Mouse (Mus musculus): ENCODE results near the gene Arhgap35. TPM values are rescaled to one million over a fixed set of nuclear protein-coding genes. Genes with fewer than 3 reads are reported as not detected.
"Not testable (repeated sequence)": the region's sequence is repeated elsewhere in the genome, so short reads cannot be mapped to it uniquely, and the experiment has no call there.

The Arhgap35 gene
- polyA plus RNA-seq, 1 experiment from 2014 or later = 28.0 TPM

DNA sequence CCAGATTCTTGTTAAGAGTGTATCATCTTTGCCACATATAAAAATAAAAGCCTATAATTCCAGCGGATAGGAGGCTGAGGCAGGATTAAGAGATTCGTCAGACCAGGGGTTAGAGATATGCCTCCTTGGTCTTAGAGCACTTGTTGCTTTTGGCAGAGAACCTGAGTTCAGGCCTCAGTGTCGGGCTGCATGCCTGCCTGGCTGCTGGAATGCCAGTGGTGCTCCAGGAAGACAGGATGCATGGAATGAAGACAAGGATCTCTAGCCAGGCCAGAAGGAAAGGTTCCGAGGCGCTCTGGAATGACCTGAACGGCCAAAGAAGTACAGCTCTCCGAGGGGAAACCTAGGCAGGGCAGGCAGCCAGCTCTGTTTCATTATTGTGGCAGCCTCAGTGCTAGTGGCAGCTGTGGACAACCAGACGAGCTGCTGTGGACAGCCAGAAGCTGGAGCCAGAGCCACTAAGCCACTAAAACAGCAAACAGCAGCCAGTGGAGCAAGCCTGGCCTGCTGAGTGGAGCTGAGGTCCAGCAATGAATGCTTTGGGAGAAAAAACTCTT is 6.4 kb upstream of the Arhgap35 start:
- H3K4me3 ChIP-seq = no peak overlapping the region
- no peaks in the 10 kb centered on the region for H3K9me3 ChIP-seq
- peaks cover 22% of the 10 kb centered on the region for H3K4me1 ChIP-seq (replicated peaks)
- DNase-seq (ENCODE audit: low spot score) = no peak
- WGBS = 78% methylated on average over 8 of the region's 8 CpGs
- peaks cover 16% of the 10 kb centered on the region for H3K27me3 ChIP-seq (ENCODE audit: insufficient read depth, poor library complexity, severe bottlenecking)
- no peak overlapping the region for H3K27ac ChIP-seq
- H3K36me3 ChIP-seq = no peaks in the 10 kb centered on the region

DNA sequence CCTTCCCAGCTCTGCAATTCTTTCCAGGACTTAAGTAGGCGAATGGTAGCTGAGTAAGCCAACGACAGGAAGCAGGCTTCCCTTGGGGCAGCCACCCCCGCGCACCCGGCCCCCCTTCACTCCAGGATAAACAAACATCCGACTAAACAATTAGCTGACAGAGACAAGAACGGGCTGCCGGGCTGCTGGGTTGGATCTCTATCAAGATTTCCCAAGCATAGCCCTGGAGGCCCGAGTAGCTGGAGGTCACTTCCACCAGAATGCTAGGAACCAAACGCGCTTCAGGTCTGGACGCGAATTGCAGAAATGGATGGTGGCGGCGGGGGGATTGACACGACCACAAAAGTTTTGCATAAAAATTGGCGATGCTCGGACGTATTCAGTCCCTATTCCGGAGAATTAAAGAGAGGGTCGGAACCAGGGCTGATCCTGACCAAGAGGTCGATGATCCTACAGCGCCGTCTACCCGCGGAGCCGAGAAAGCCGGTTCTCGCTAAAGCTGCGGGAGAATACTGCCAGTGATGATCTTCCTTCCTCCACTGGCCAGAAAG is 3.9 kb upstream of the Arhgap35 start:
- Histone ChIP-seq H3K4me3 (peak overlapping the region; percentile 42), H3K9me3 (no peaks in the 10 kb centered on the region), H3K4me1 (replicated peaks) (peaks cover 28% of the 10 kb centered on the region), H3K36me3 (no peaks in the 10 kb centered on the region), H3K27me3 (ENCODE audit: insufficient read depth, poor library complexity, severe bottlenecking) (peaks cover 16% of the 10 kb centered on the region), H3K27ac (peak overlapping the region; percentile 40; the same call in 1 of the 2 replicates)
- WGBS = under 1% methylated on average over 30 of the region's 30 CpGs
- DNase-seq (ENCODE audit: low spot score) = peak; percentile 70

DNA sequence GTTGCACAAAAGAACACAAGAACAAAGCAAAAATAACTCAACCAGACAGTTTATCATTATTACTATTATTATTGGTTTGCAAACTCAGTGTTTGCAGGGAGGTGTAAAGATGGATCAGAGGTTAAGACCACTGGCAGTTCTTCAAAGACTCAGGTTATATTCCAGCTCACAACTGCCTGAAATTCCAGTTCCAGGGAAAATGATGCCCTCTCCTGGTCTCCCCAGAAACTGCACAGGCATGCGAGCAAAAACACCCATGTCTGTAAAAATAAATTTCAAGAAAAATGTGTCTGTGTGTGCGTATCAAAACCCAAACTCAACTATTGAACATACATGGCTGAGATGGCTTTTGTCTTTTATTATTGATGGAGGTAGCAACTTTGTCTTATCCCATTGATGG is 2.3 kb upstream of the Arhgap35 start:
- DNase-seq (ENCODE audit: low spot score) = peak; percentile 57
- Histone ChIP-seq H3K4me1 (replicated peaks) (peaks cover 37% of the 10 kb centered on the region), H3K27ac (no peak overlapping the region), H3K9me3 (no peaks in the 10 kb centered on the region), H3K36me3 (0 out of 2 replicates have a peak, but pooled peaks cover 1% of the 10 kb centered on the region), H3K4me3 (no peak overlapping the region), H3K27me3 (ENCODE audit: insufficient read depth, poor library complexity, severe bottlenecking) (peaks cover 16% of the 10 kb centered on the region)
- 26% methylated on average over 2 of the region's 2 CpGs for WGBS

DNA sequence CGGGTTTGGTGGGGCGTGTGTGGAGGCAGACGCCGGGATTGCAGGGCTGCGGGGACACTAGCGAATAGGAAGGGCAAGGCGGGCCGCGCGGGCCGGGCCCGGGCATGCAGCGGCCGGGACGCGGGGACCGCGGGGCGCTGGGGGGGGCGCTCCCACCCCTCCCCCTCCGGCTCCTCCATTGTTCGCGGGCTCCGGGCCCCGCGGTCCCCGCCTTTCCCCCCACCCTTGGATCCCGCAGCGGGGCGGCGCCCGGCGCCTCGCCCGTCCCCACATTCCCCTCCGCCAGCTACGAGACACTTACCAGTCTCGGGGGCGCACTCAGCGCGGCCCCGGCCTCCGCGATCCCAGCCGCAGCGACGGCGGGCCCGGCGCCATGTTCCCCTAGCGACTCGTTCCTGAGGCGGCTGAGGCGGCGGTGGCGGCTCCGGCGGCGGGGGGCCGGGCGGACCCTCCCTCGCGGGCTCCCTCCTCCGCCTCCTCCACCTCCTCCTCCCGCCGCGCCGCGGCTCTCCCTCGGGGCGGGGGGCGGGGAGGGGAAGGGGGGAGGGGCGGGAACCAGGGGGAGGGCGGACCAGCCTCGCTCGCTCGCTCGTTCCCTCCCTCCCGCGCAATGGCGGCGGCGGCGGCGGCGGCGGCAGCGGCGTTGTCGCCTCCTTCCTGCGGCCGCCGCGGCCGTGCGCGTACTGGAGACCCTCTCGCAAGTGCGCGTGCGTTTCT is 464 bp downstream of the Arhgap35 start:
- Histone ChIP-seq H3K4me3 (peak overlapping the region; percentile 94), H3K9me3 (no peaks in the 10 kb centered on the region), H3K27ac (peak overlapping the region; percentile 100), H3K4me1 (replicated peaks) (peaks cover 61% of the 10 kb centered on the region), H3K27me3 (ENCODE audit: insufficient read depth, poor library complexity, severe bottlenecking) (peaks cover 14% of the 10 kb centered on the region), H3K36me3 (0 out of 2 replicates have a peak, but pooled peaks cover 2% of the 10 kb centered on the region)
- peak; percentile 88 for DNase-seq (ENCODE audit: low spot score)
- WGBS = under 1% methylated on average over 76 of the region's 101 CpGs

DNA sequence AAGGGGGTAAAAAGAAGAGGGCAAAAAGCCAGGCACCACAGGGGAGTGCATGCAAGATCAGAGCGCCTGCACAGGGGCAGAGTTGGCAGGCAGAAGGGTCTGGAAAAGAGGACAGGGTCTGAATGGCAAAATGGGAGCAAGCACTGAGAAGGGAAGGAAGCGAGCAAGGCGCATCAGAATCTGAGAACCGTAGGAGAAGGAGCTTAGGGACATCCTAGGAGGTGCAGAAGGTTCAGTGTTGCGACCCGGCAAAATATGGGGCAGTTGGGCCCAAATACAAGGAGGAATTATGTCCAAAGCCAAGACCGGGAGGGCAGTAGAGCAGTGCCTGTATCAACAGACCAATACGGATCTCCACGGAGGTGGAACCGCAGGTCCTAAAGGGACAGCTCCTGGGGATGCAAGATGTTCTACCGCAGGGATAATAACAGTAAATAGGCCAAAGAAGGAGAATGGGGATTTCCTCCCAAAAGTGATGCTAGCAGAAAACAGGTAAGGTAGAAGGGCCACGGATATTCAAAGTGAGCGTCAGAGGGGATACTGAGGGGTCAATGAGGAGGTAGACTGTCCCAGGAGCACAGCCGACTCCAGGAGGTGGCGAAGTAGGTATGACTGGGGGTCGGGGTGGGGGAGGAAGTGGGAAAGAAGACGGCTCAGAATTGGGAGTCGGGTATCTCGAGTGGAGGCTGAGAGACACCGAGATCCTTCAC is 1.2 kb downstream of the Arhgap35 start:
- peaks cover 12% of the 10 kb centered on the region for H3K27me3 ChIP-seq (ENCODE audit: insufficient read depth, poor library complexity, severe bottlenecking)
- peak; percentile 34 for DNase-seq (ENCODE audit: low spot score)
- 1% methylated on average over 20 of the region's 20 CpGs for whole genome bisulfite sequencing
- H3K4me1 ChIP-seq (replicated peaks) = peaks cover 55% of the 10 kb centered on the region
- peak overlapping the region; percentile 94 for H3K4me3 ChIP-seq
- peaks cover 3% of the 10 kb centered on the region; the same call in 1 of the 2 replicates for H3K36me3 ChIP-seq
- H3K27ac ChIP-seq = peak overlapping the region; percentile 100
- no peaks in the 10 kb centered on the region for H3K9me3 ChIP-seq

DNA sequence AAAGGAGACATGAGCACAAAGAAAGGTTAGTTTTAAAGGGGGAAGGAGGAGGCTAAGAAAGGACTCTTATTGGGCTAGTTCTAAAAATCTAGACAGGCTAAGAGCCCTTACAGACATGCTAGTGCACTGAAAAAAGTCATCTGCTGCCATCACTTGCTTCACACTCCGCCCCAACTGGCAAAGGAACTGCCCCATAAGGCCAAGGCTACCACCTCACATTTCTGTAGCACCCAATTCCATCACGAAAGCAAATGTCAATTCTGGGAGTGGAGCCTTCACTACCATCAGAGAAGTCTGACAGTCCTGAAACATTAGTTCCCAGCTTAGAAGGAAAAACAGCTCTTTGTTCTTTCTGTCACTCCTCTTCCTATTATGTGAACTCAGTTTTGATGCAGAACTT is 4.4 kb downstream of the Arhgap35 start:
- Histone ChIP-seq H3K36me3 (peaks cover 26% of the 10 kb centered on the region), H3K4me3 (no peak overlapping the region), H3K9me3 (no peaks in the 10 kb centered on the region), H3K27ac (no peak overlapping the region), H3K27me3 (ENCODE audit: insufficient read depth, poor library complexity, severe bottlenecking) (no peaks in the 10 kb centered on the region), H3K4me1 (replicated peaks) (peaks cover 42% of the 10 kb centered on the region)
- WGBS = 81% methylated on average over 2 of the region's 2 CpGs
- no peak for DNase-seq (ENCODE audit: low spot score)

DNA sequence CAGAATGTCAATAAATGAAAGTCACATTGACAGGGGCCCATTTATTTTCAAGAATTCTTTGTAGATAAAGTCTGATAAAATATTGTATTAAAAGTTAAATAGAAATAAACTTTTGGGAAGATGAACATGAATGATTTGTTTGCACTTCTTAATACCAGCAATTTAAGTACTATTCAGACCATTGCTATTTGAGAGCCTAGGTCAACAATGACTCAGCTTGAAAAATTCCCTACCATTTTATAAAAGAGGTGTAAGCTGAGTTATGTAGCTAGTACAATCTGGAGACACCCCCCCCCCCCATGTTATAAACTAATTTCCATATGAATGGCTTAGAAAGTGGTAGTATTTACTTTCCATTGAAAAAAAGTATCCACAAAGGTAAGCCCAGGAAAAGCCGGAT is 5.8 kb downstream of the Arhgap35 start:
- 82% methylated on average over 1 of the region's 1 CpGs for WGBS
- Histone ChIP-seq H3K4me1 (replicated peaks) (peaks cover 42% of the 10 kb centered on the region), H3K36me3 (peaks cover 34% of the 10 kb centered on the region), H3K27me3 (ENCODE audit: insufficient read depth, poor library complexity, severe bottlenecking) (no peaks in the 10 kb centered on the region), H3K27ac (no peak overlapping the region), H3K4me3 (no peak overlapping the region), H3K9me3 (0 out of 2 replicates have a peak, but pooled peaks cover 2% of the 10 kb centered on the region)
- no peak for DNase-seq (ENCODE audit: low spot score)

DNA sequence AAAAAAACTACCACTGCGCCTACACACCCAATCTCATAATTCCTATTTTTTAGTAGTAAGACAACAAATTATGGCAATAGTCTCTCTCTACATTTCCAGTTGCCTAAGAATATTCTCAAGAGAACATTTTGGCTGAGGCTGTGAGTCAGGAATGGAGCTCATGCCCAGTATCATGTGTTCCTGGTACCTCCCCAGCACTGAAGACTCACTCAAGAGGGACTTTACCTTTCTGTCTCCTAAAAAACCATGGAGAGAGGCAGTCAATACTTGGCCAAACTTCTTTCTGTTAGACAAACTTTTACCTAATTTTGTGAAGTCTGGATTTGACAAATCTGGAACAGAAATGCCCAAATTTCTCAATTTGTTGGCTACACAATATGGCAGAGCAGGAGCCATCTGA is 6.7 kb downstream of the Arhgap35 start:
- 100% methylated on average over 1 of the region's 1 CpGs for WGBS
- Histone ChIP-seq H3K4me3 (no peak overlapping the region), H3K27ac (no peak overlapping the region), H3K4me1 (replicated peaks) (peaks cover 36% of the 10 kb centered on the region), H3K27me3 (ENCODE audit: insufficient read depth, poor library complexity, severe bottlenecking) (no peaks in the 10 kb centered on the region), H3K9me3 (0 out of 2 replicates have a peak, but pooled peaks cover 4% of the 10 kb centered on the region), H3K36me3 (peaks cover 38% of the 10 kb centered on the region)
- no peak for DNase-seq (ENCODE audit: low spot score)

DNA sequence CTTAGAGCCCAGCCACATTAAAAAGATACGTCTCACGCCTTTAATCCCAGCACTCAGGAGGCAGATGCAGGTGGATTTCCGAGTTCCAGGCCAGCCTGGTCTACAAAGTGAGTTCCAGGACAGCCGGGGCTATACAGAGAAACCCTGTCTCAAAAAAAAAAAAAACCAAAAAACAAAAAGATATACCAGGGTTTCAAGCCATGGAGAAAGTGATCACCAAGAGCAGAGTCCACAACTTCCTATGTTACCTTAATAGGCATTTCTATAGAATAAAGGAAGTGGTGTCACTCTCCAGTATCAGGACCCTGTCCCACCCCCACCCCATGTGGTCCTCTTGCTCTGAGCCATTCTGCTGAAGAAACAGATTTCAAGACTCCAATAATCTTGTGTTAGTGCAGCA is 8.0 kb downstream of the Arhgap35 start:
- H3K4me3 ChIP-seq; H3K27ac ChIP-seq; H3K9me3 ChIP-seq; DNase-seq (ENCODE audit: low spot score); H3K27me3 ChIP-seq (ENCODE audit: insufficient read depth, poor library complexity, severe bottlenecking): not testable (repeated sequence)
- H3K4me1 ChIP-seq (replicated peaks) = peaks cover 25% of the 10 kb centered on the region
- H3K36me3 ChIP-seq = peaks cover 36% of the 10 kb centered on the region
- WGBS = 94% methylated on average over 4 of the region's 4 CpGs

DNA sequence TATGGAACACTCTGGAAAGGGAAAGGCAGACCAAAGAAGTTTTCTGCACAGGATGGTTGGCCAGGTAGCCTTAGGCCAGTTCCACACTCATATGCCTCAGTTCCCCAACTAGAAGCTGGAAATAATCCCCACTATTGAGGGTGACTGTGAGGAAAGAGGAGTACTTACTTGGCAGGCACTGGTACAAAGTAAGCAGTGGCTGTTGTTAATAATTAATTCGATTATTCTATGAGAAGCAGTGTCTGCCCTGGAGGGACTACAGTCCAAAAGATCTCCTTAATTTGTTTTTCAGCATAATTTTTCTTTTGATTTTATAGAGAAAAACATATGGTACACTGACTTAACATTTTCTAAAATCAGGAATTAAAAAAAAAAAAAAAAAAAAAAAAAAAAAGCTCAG is 10.7 kb downstream of the Arhgap35 start:
- WGBS = 96% methylated on average over 1 of the region's 1 CpGs
- no peak for DNase-seq (ENCODE audit: low spot score)

DNA sequence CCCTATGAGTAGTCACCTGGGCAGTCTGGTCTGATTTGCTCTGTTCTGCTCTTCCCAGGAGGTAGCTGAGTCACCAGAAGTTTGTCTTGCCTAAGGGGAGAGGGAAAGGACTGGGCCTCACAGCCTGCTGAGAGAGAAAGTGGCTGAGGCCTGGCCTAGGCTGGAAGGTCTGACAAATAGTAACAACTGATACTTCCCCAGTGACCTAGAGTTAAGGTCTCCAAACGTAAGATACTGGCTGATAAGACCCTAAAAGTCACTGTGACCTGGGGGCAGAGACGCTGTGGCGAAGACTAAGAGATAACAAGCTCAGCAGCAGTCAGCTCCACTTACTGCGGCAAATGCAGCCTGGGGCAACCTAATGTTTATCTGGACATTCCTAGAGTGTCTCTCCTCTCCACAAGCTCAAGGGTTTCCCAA is 13.1 kb downstream of the Arhgap35 start:
- Histone ChIP-seq H3K4me3 (no peak overlapping the region), H3K27ac (no peak overlapping the region), H3K36me3 (peaks cover 31% of the 10 kb centered on the region), H3K9me3 (0 out of 2 replicates have a peak, but pooled peaks cover 4% of the 10 kb centered on the region), H3K4me1 (replicated peaks) (peaks cover 6% of the 10 kb centered on the region), H3K27me3 (ENCODE audit: insufficient read depth, poor library complexity, severe bottlenecking) (no peaks in the 10 kb centered on the region)
- no peak for DNase-seq (ENCODE audit: low spot score)
- 50% methylated on average over 4 of the region's 4 CpGs for WGBS

More for the DNA sequence above, 10.7 kb downstream of the Arhgap35 start:
- no peak overlapping the region for H3K4me3 ChIP-seq
- H3K27me3 ChIP-seq (ENCODE audit: insufficient read depth, poor library complexity, severe bottlenecking) = no peaks in the 10 kb centered on the region
- 0 out of 2 replicates have a peak, but pooled peaks cover 4% of the 10 kb centered on the region for H3K9me3 ChIP-seq
- peaks cover 36% of the 10 kb centered on the region for H3K36me3 ChIP-seq
- peaks cover 6% of the 10 kb centered on the region for H3K4me1 ChIP-seq (replicated peaks)
- no peak overlapping the region for H3K27ac ChIP-seq

DNA sequence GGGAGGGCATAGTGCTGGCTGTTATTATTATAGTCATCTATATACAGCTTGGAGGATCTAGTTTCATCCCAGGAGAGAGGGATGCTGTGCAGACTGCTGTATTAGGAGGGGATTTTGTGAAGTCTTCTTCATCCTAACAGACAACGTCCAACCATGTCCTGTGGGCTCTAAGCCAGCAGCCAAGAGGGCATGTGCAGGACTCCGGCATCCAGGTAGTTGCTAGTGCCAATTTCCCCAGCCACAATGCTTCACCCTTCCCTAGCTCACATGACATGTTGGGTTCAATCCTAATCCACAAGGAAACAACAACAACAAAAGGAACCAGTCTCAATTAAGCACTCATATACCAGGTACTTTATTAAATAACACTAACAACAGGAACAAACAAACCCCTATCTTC is 15.8 kb downstream of the Arhgap35 start:
- DNase-seq (ENCODE audit: low spot score) = no peak
- 94% methylated on average over 2 of the region's 2 CpGs for WGBS

More for the DNA sequence above, 15.8 kb downstream of the Arhgap35 start:
- H3K27ac ChIP-seq = no peak overlapping the region
- peaks cover 6% of the 10 kb centered on the region for H3K4me1 ChIP-seq (replicated peaks)
- H3K36me3 ChIP-seq = peaks cover 30% of the 10 kb centered on the region
- 0 out of 2 replicates have a peak, but pooled peaks cover 2% of the 10 kb centered on the region for H3K9me3 ChIP-seq
- H3K4me3 ChIP-seq = no peak overlapping the region
- no peaks in the 10 kb centered on the region for H3K27me3 ChIP-seq (ENCODE audit: insufficient read depth, poor library complexity, severe bottlenecking)

Measured in hindbrain, embryonic 10.5 days (tissue).